Mouse (Mus musculus): Measurements from ENCODE around the gene Stambp.

- TF ChIP-seq CTCF (IDR thresholded peaks at IDR 0.05; ENCODE audit: borderline replicate concordance, insufficient read depth, low read length) (no peak), POLR2A (IDR thresholded peaks at IDR 0.05; ENCODE audit: low read depth, low read length) (no peak)
Measured at GRCm38 (mm10) chr6:83499078-83499477, 73.5 kb downstream of the Stambp start.

Data from embryonic fibroblast, embryonic 13.5 days (primary cell).